Mouse (Mus musculus) MEL (cell line): ENCODE data around the gene Vmn2r86. TPM values are rescaled to one million over a fixed set of nuclear protein-coding genes. Genes with fewer than 3 reads are reported as not detected.
"Not testable (repeated sequence)": the region's sequence is repeated elsewhere in the genome, so short reads cannot be mapped to it uniquely, and the experiment has no call there.

Experiments
- DNase-seq: peaks from one replicate; pipeline ENCODE4 v3.0.0; 2011; ENCODE audit warnings: low read depth, low spot score
- H3K27ac ChIP-seq: 2 replicates; pipeline ENCODE4 v1.5.1; 2012; ENCODE audit warnings: low read depth, mild to moderate bottlenecking, control low read depth, low read length, moderate library complexity; ENCODE audit not compliant: control insufficient read depth
- H3K27me3 ChIP-seq, 2 experiments: fragments of 150-350 bp in 1 of 2; sonication (generic) in 1 of 2; 2 replicates each; pipeline ENCODE4 v1.6.1; 2012; ENCODE audit warnings: low read length in 2 of 2, mild to moderate bottlenecking in 2 of 2, improper control_type of control experiment in 1 of 2, moderate library complexity in 1 of 2; ENCODE audit not compliant: insufficient read depth in 2 of 2, control insufficient read depth in 1 of 2
- H3K36me3 ChIP-seq, 2 experiments: 2 replicates each; pipeline ENCODE4 v1.6.1; 2012 to 2014; ENCODE audit warnings: low read length in 2 of 2, improper control_type of control experiment in 1 of 2, inconsistent platforms in 1 of 2, mild to moderate bottlenecking in 1 of 2; ENCODE audit not compliant: insufficient read depth in 2 of 2, control insufficient read depth in 1 of 2
- H3K4me1 ChIP-seq, 2 experiments: fragments of 150-350 bp in 1 of 2; sonication (generic) in 1 of 2; 2 replicates each; pipeline ENCODE4 v1.6.1; 2012; ENCODE audit warnings: low read length in 2 of 2, improper control_type of control experiment in 1 of 2, mild to moderate bottlenecking in 1 of 2; ENCODE audit not compliant: insufficient read depth in 2 of 2, control insufficient read depth in 1 of 2
- H3K4me3 ChIP-seq, 2 experiments: fragments of 150-350 bp in 1 of 2; sonication (generic) in 1 of 2; 2 replicates each; pipeline ENCODE4 v1.5.1; 2012; ENCODE audit warnings: low read depth in 2 of 2, low read length in 2 of 2, mild to moderate bottlenecking in 2 of 2, moderate library complexity in 2 of 2, control low read depth in 1 of 2, improper control_type of control experiment in 1 of 2; ENCODE audit not compliant: control insufficient read depth in 1 of 2, insufficient read depth in 1 of 2
- H3K79me2 ChIP-seq: 2 replicates; pipeline ENCODE4 v1.6.1; 2012; ENCODE audit warnings: mild to moderate bottlenecking, low read length, moderate library complexity; ENCODE audit not compliant: control insufficient read depth, poor library complexity, insufficient read depth
- H3K9ac ChIP-seq: 2 replicates; pipeline ENCODE4 v1.6.1; 2012; ENCODE audit warnings: low read depth, mild to moderate bottlenecking, control low read depth, low read length, moderate library complexity; ENCODE audit not compliant: control insufficient read depth, poor library complexity, severe bottlenecking
- H3K9me3 ChIP-seq: fragments of 150-350 bp; sonication (generic); replicated peaks from 2 replicates; pipeline ENCODE4 v1.6.1; 2012; ENCODE audit warnings: mild to moderate bottlenecking, low read length, improper control_type of control experiment, moderate library complexity; ENCODE audit not compliant: insufficient read depth
- CHD1 ChIP-seq: IDR thresholded peaks from 2 replicates; pipeline ENCODE4 v1.6.1; 2012; ENCODE audit warnings: low read depth, mild to moderate bottlenecking, inconsistent platforms, low read length, improper control_type of control experiment
- ELF1 ChIP-seq: IDR thresholded peaks from 2 replicates; pipeline ENCODE4 v1.6.1; 2014; ENCODE audit warnings: low read depth, mild to moderate bottlenecking, inconsistent platforms, low read length, improper control_type of control experiment, moderate library complexity
- GABPA ChIP-seq: IDR thresholded peaks from 2 replicates; pipeline ENCODE4 v1.6.1; 2012; ENCODE audit warnings: low read depth, mild to moderate bottlenecking, inconsistent platforms, low read length, improper control_type of control experiment, moderate library complexity
- HCFC1 ChIP-seq: IDR thresholded peaks from 2 replicates; pipeline ENCODE4 v1.6.1; 2012; ENCODE audit warnings: low read depth, mild to moderate bottlenecking, inconsistent platforms, low read length, improper control_type of control experiment, moderate library complexity
- KAT2A ChIP-seq: conservative IDR thresholded peaks from 2 replicates; pipeline ENCODE4 v1.6.1; 2012; ENCODE audit warnings: low read depth, low read length, improper control_type of control experiment, inconsistent platforms
- MAFK ChIP-seq: IDR thresholded peaks from 2 replicates; pipeline ENCODE4 v1.6.1; 2011; ENCODE audit warnings: low read depth, mild to moderate bottlenecking, low read length, improper control_type of control experiment, borderline replicate concordance
- MAX ChIP-seq: IDR thresholded peaks from 2 replicates; pipeline ENCODE4 v1.6.1; 2011; ENCODE audit warnings: low read length, improper control_type of control experiment
- MAZ ChIP-seq: IDR thresholded peaks from 2 replicates; pipeline ENCODE4 v1.6.1; 2012; ENCODE audit warnings: low read depth, mild to moderate bottlenecking, inconsistent platforms, low read length, improper control_type of control experiment
- MYB ChIP-seq: IDR thresholded peaks from 2 replicates; pipeline ENCODE4 v1.6.1; 2011; ENCODE audit warnings: mild to moderate bottlenecking, low read depth, low read length, improper control_type of control experiment
- MYC ChIP-seq: IDR thresholded peaks from 2 replicates; pipeline ENCODE4 v1.6.1; 2011; ENCODE audit warnings: low read depth, mild to moderate bottlenecking, low read length, improper control_type of control experiment, moderate library complexity
- POLR2A ChIP-seq, 2 experiments: IDR thresholded peaks; 2 replicates each; pipeline ENCODE4 v1.6.1; 2011 to 2012; ENCODE audit warnings: low read length in 2 of 2, mild to moderate bottlenecking in 2 of 2, control low read depth in 1 of 2, improper control_type of control experiment in 1 of 2, low read depth in 1 of 2, moderate library complexity in 1 of 2; ENCODE audit not compliant: control insufficient read depth in 1 of 2, insufficient read depth in 1 of 2, poor library complexity in 1 of 2
- POLR2AphosphoS2 ChIP-seq: IDR thresholded peaks from 2 replicates; pipeline ENCODE4 v1.6.1; 2011; ENCODE audit warnings: low read length, improper control_type of control experiment
- RAD21 ChIP-seq: IDR thresholded peaks from 2 replicates; pipeline ENCODE4 v1.6.1; 2011; ENCODE audit warnings: mild to moderate bottlenecking, low read depth, low read length, improper control_type of control experiment
- RCOR1 ChIP-seq: IDR thresholded peaks from 2 replicates; pipeline ENCODE4 v1.6.1; 2012; ENCODE audit warnings: low read depth, mild to moderate bottlenecking, inconsistent platforms, low read length, improper control_type of control experiment
- UBTF ChIP-seq: IDR thresholded peaks from 2 replicates; pipeline ENCODE4 v1.6.1; 2012; ENCODE audit warnings: low read depth, mild to moderate bottlenecking, inconsistent platforms, low read length, improper control_type of control experiment, moderate library complexity, borderline replicate concordance; ENCODE audit not compliant: insufficient read depth
- USF1 ChIP-seq: IDR thresholded peaks from 2 replicates; pipeline ENCODE4 v1.6.1; 2014; ENCODE audit warnings: low read depth, mild to moderate bottlenecking, inconsistent platforms, low read length, improper control_type of control experiment, moderate library complexity
- ZC3H11A ChIP-seq: IDR thresholded peaks from 2 replicates; pipeline ENCODE4 v1.6.1; 2012; ENCODE audit warnings: low read depth, mild to moderate bottlenecking, inconsistent platforms, low read length, improper control_type of control experiment
- polyA plus RNA-seq, 2 experiments: library from polyadenylated mRNA; stranded (reverse) in 1 of 2; unstranded in 1 of 2; fragments of >175 nt in 1 of 2; fragments of >200 nt in 1 of 2; gene quantifications; 2 replicates each; pipeline versions ENCODE4 v1.2.1 to v1.2.4; 2012; ENCODE audit warnings: low replicate concordance in 2 of 2, low read depth in 1 of 2; ENCODE audit not compliant: insufficient read length in 2 of 2, insufficient read depth in 1 of 2, missing spikeins in 1 of 2
- total RNA-seq: library from RNA; depleted of rRNA; stranded (reverse); fragments of 300-350 nt; gene quantifications from 2 replicates; pipeline ENCODE4 v1.2.3, GENCODE M21; 2012; rRNA removed

Vmn2r86 gene
- total RNA-seq = not detected in 2 replicates
- not detected for polyA plus RNA-seq

- not testable (repeated sequence) for H3K79me2 ChIP-seq, H3K4me1 ChIP-seq, H3K4me3 ChIP-seq, H3K27me3 ChIP-seq, DNase-seq, H3K27ac ChIP-seq, H3K36me3 ChIP-seq, H3K9ac ChIP-seq, H3K9me3 ChIP-seq
Measured at GRCm38 (mm10) chr10:130455950-130456349, at the start of gene Vmn2r86. Gene Vmn2r86 (minus strand): TSS chr10:130456050.

- TF ChIP-seq POLR2A (IDR thresholded peaks at IDR 0.05; ENCODE audit: control insufficient read depth in 1 of 2, insufficient read depth in 1 of 2, low read depth in 1 of 2, low read length in 2 of 2, poor library complexity in 1 of 2) (no peak), CHD1 (no peak), USF1 (no peak), ZC3H11A (no peak), MYC (no peak), GABPA (no peak), MYB (no peak), RAD21 (no peak), RCOR1 (no peak), KAT2A (no peak), MAX (no peak), POLR2AphosphoS2 (no peak), ELF1 (no peak), MAZ (no peak), MAFK (no peak)
- no peak for DNase-seq
- H3K4me3 ChIP-seq = no peak within 1 kb of the TSS
- H3K9me3 ChIP-seq = no peaks in the 10 kb centered on the region
- H3K9ac ChIP-seq = no peak within 1 kb of the TSS
- no peaks in the 10 kb centered on the region for H3K4me1 ChIP-seq
- H3K27ac ChIP-seq = no peak within 1 kb of the TSS
- no peaks in the 10 kb centered on the region for H3K27me3 ChIP-seq
- no peaks in the 10 kb centered on the region for H3K79me2 ChIP-seq
- no peaks in the 10 kb centered on the region for H3K36me3 ChIP-seq
Measured at GRCm38 (mm10) chr10:130497296-130497695, 41.4 kb upstream of the Vmn2r86 start, which contains the start of gene Vmn2r87. Gene Vmn2r87 (minus strand): TSS chr10:130497396.

GRCm38 (mm10) chr10:130470311-130470760 lies 14.5 kb upstream of the Vmn2r86 start:
- Histone ChIP-seq H3K9me3 (no peaks in the 10 kb centered on the region), H3K27me3 (no peaks in the 10 kb centered on the region), H3K9ac (no peak overlapping the region), H3K79me2 (no peaks in the 10 kb centered on the region), H3K27ac (no peak overlapping the region), H3K36me3 (no peaks in the 10 kb centered on the region), H3K4me3 (no peak overlapping the region), H3K4me1 (no peaks in the 10 kb centered on the region)
- TF ChIP-seq USF1 (no peak), UBTF (no peak), HCFC1 (no peak)
- DNase-seq = no peak
